ENCODE assay signal across 20 mouse cellular contexts in genomic region chr15:94868372-94868771, GRCm38 (mm10).
"Had no signal": no experiment of that assay in that cellular context is flagged by ENCODE, and none has a peak within 500 bp of the region (broad histone marks: within the 10 kb centered on the region; RNA-seq: fewer than 3 reads in every experiment).

No protein-coding gene starts in this region.

- H3K4me3 ChIP-seq: midbrain, embryonic 10.5 days; midbrain, embryonic 12.5 days; myocyte; neural tube, embryonic 13.5 days; neural tube, embryonic 15.5 days; stomach, embryonic 15.5 days had no signal

- ATAC-seq: midbrain, embryonic 16.5 days had no signal

- H3K9ac ChIP-seq: lung, embryonic 14.5 days; midbrain, embryonic 12.5 days; neural tube, embryonic 13.5 days; neural tube, embryonic 15.5 days; stomach, embryonic 15.5 days had no signal

- H3K4me1 ChIP-seq: stomach, embryonic 15.5 days had no signal

- DNase-seq: lung, embryonic 14.5 days; lung, postnatal 10 days; lung, postnatal 4 days; midbrain, embryonic 14.5 days; retina, postnatal 1 day; right cerebral cortex, adult 18-20 months; right cerebral cortex, postnatal 25 days; right cerebral cortex, postnatal 4 days; spleen, adult 18-20 months; thymus, adult 2 months; thymus, postnatal 25 days; thymus, postnatal 4 days had no signal

- H3K27me3 ChIP-seq: midbrain, embryonic 12.5 days; neural tube, embryonic 13.5 days; neural tube, embryonic 15.5 days; stomach, embryonic 15.5 days had no signal

- H3K36me3 ChIP-seq: midbrain, embryonic 10.5 days; midbrain, embryonic 12.5 days; neural tube, embryonic 13.5 days; neural tube, embryonic 15.5 days; stomach, embryonic 15.5 days had no signal

- H3K4me2 ChIP-seq: lung, embryonic 14.5 days; midbrain, embryonic 12.5 days; neural tube, embryonic 13.5 days; neural tube, embryonic 15.5 days; stomach, embryonic 15.5 days had no signal

- H3K27ac ChIP-seq: midbrain, embryonic 10.5 days; midbrain, embryonic 12.5 days; neural tube, embryonic 13.5 days; neural tube, embryonic 15.5 days; stomach, embryonic 15.5 days; stomach, postnatal 0 days had no signal

- H3K9me3 ChIP-seq: midbrain, embryonic 10.5 days; midbrain, embryonic 12.5 days; neural tube, embryonic 13.5 days; neural tube, embryonic 15.5 days; stomach, embryonic 15.5 days had no signal
